Mouse (Mus musculus): Measurements from ENCODE around the gene Tulp1.
"Not testable (repeated sequence)": the region's sequence is repeated elsewhere in the genome, so short reads cannot be mapped to it uniquely, and the experiment has no call there.

Gene Tulp1

DNA sequence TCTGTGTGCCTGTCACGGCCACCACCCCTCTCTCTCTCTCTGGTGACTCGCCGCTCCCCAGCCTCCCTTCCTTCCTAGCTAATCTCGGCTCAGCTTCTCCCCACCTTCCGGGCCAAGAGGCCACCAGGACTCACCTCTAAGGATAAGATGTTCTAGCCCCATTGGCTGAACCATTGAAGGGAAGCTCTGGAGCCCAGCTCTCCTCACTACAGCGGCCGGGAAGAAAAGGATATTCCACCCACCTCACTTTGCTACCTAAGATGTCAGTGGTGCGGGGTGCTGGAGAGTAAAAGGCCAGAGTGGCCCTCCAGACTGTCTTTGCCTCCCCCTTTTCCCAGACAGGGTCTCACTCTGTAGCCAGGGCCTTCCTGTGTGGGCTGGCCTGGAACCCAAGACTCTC lies at the start of gene Tulp1:
TSS of gene Tulp1 (minus strand) at position 101 of the 400 bp plus-strand sequence.
- no peak for DNase-seq

DNA sequence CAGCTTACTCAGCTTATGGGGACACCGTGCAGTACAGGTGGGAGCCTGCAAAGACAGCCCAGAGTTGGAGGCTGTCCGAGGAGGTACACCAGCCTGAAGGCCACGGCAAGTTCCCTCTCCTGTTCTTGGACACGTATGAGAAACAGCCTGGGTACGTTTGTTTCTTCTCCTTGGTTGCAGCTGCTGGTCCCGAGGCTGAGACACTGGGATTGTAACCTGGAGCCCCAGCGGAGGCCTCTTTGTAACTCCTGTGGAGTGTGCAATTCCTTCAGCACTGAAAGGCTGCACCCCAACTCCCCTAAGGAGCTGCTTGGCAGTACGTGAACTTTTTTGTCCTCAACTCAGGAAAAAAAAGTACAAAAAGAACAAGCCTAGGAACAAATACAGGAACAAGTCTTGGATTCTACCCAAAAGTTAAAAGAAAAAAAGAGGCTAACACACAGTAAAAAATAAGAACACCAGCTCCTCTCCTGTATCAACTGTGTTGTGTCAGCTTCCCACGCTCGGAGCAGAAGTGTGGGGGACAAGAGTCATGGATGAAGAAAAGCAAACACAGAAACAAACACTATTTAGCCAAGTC lies 46.4 kb upstream of the Tulp1 start:
- no peak for DNase-seq

DNA sequence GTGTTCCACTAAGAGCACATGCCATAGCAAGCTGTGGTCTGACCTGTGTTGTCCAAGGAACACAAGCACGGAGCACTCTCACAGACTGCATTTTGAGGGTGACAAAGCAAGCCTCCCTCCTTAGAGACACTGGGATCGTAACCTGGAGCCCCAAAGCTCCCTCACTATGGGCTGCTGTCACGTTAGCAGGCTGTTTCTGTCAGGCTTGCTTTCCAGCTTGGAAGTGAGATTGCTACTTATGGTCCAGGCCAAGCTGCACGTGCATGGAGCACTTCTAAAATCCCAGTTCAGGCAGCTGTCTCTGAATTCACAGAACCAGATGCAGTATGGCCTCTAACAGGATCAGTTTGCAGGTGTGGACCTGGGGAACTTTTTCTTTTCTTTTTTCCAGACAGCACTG lies 45.7 kb upstream of the Tulp1 start:
- DNase-seq: no peak

DNA sequence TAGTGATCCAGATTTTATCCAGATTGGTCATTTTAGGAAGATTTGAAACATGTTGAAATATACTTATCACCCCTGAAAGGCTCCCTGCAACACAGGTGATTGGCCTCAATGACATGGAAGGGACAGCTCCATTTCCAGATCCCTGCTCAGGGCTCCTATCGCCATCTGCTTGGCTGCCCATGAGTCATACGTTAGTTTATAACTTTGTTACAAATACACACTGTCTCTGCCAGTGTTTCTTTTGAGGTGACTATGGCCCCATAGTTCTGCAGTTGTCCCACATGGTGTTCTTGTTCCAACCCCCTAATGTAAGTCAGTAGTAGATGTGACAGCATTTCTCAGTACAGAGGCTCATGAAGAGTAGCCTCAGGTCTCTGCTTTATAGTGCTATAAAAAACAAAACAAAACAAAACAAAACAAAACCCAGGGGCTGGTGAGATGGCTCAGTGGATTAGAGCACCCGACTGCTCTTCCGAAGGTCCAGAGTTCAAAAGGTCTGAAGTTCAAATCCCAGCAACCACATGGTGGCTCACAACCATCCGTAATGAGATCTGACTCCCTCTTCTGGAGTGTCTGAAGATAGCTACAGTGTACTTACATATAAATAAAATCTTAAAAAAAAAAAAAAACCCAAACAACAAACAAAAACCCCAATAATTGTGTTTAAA lies 43.4 kb upstream of the Tulp1 start:
- DNase-seq: no peak

DNA sequence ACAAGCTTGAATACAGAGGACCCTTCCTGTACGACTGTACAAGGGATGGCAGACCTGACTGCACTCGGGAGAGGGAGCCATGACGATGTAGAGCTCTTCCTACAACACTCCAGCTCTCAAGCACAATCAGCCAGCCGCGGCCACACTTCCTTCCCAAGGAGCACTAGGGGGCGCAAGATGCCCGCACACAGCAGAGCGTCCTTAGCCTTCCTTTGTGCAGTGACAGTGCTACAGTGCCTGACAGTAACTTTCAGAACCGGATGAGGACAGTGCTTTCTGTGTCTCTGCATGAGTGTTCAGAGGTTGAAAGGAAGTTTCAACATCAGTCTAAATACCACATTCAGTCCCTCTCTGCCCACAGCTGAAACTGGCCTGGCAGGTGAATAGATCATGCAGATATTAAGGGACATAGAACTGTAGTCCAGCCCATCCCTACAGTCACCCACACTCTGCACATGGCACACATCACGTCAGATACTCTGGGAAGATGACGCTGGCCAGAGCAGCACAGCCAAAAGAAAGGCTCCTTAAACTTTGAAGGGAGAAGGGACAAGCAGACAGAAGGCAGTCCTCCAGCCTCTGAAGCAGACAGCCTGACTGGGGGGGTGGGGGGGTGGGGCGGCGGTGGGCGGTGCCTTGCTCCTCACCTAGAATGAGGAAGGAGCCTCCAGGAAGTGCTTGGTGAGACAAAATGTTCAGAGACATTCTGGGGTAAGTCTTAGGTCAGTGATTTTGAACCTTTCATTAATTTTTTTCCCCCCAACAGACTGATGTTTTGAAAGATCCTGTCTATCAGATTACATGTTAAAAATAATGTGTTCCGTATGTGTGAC lies 42.6 kb upstream of the Tulp1 start:
- peak; percentile 87 for DNase-seq

DNA sequence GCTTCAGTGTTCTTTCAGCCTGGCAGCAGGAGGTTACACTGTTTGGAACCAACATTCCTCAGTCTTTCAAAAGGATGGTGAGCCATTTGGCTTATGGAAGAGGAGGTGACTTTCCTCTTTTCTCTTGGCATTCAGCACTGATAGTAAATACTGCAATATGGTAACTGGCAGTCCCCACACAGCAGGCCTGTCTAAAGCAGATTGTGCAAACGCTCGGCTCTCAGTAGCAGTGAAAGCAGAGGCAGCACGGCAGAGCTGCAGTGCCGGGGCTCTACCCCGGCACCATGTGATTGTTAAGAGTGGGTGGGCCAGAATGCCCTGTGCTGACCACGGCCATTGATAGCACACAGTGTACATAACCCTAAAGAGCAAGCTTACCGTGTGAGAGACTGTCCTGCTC lies 41.4 kb upstream of the Tulp1 start:
- DNase-seq: peak in 1 of 2 experiments; percentile 15

DNA sequence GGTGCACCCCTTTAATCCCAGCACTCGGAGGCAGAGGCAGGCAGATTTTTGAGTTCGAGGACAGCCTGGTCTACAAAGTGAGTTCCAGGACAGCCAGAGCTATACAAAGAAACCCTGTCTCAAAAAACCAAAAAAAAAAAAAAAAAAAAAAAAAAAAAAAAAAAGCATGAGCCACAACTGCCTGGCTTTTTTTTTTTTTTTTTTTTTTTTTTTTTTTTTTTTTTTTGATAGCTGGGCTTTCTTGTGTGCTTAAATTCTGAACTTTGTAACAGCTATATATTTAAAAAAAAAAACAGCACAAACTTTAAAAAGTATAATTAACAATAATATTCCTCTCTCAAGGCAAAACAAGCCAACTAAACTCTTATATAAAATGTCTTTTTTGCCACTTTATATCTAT lies 39.7 kb upstream of the Tulp1 start:
- not testable (repeated sequence) for DNase-seq

DNA sequence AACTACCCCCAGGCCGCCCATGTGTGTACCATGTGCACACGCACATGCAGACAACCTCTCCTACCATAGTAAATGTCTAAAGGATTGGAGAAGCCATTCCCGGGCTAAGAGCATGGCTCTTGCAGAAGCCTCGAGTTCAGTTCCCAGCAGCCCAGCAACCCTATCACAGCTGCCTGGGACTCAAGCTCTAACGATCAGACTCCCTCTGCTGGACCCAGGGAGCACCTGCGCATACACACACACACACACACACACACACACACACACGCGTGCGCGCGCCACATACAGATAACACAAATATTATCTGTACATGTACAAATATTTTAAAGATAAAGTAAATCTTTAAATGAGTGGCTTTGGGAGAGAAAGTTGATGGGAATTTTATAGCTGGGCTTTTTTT lies 39.3 kb upstream of the Tulp1 start:
- no peak for DNase-seq

DNA sequence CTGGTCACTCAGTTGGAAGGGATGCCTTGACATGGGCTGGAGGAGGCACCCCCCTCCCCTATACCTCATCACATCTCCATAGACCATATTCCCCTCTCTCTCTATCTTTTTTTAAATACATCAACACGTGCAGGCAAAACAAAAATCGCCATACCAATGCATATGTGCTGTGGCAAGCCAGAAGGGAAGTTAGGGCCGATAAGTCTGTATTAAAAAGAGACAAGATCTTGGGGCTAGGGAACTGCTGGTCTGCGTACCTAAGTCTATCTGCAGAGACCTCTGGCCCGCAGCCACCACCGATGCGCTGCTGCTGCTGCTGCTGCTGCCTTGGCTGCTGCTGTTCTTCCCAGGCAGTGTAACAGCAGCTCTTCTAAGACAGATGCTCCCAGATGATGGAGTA lies 30.0 kb upstream of the Tulp1 start:
- DNase-seq: no peak

DNA sequence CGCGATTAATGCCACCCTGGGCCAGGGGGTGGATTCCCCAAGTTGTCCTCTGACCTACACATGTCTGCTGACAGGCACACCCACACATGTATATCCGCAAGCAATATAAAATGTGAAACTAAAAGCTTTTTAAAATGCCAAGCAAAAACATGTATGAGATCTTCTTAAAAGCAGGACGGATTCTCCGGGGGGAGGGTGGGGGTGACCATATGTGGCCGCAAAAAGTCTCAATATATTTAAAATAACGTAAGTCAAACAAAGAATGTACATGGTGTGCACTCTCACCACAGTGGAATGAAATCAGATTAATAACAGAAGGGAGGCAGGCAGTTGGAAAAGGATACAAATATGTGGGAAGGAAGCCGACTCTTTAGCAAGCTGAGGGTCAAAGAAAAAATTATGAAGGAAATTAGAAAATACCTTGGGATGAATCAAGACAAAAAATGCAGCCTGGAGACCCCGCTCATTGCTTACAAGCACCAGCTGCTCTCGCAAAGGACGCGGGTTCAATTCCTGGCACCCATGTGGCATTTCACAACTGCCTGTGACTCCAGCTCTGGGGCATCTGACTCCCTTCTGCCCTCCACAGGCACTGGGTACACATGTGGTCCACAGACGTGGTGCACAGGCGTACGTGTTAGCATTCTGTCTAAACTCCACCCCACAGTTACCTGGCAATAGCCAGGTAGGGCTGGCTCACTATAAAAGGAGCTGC lies 29.2 kb upstream of the Tulp1 start:
- DNase-seq: no peak

DNA sequence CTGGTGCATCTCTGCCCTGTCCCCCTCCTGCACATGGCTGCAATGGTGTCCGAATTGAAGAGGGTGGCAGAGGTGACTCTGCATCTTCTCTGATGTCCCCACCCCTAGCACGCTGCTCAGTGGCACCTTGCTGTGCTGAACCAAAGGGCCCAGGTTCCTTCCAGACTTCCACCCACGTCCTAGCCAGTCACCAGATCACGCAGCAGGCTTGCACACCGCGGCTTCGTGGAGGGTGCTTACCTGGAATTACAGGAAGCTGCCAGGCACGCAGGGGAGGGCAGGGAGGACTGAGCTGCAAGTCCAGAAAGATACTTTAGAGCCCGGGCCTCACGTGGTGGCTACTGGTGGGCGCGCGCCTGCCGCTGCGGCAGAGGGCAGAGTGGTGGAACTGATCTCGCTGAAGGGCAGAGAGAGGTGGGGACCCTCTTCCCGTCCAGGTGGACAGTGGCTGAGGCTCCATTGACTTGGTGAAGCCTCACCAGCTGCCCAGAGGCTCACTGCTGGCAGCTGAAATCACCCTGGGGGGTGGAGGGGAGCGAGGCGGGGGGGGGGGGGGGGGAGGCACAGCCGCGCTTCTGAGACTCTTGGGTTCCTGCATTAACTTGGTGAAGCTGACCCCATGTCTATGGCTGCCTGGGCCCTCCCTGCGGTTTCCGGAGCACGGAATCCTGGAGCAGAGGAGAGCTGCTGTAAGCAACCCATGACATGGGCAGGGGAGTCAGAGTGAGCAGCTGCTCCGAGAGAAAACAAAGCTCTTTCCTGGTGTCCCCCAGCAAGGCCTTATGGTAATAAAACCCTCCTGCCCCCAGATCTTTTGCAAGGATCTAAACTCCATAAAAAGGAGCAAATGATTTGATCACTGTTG lies 26.8 kb upstream of the Tulp1 start:
- DNase-seq: no peak

DNA sequence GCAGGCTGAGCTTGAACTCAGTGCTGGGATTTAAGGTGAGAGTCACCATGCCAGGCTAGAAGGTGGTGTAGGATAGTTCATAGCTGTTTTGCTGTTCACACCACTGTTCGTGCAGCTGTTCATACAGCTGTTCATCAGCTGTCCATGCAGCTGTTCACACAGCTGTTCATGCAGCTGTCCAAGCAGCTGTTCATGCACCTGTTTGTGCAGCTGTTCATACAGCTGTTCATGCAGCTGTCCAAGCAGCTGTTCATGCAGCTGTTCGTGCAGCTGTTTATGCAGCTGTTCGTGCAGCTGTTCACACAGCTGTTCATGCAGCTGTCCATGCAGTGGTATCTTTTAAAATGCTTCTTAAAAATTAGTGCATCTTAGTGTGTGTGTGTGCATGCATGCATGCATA lies 23.5 kb upstream of the Tulp1 start:
- no peak for DNase-seq

DNA sequence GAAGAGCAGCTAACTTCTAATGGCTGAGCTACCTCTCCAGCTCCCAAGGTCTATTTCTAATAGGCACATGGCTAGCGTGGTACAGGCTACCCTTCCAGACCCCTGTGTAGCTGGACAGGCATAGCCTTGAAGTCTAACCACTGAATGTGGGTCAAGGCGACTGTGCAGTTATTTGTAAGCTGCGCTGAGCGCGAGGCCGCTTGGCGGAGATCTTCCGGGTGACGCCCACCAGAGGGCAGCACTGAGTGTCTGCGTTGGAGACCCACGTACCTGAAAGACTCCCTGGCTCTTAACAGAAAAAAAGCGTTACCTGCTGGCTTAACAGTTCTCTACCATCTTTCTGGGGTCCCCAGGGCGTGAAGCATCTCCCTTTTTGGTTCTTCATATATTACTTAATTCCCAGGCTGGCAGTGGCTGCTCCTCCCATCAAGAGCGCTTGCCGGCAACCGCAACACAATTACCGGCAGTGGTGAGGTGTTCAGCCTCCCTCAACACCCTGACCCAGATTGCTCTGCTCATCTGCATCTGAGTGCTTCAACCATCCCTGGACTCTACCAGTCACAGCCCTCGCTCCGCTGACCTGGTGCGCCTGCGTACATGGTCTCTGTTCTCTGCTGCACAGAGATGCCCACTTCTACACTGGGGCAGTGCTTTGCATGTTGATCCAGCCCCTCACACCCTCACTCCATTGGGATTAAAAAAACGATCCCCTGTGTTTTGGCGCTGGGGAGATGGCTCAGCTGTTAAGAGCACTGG lies 21.3 kb upstream of the Tulp1 start:
- peak; percentile 94 to 96 for DNase-seq

DNA sequence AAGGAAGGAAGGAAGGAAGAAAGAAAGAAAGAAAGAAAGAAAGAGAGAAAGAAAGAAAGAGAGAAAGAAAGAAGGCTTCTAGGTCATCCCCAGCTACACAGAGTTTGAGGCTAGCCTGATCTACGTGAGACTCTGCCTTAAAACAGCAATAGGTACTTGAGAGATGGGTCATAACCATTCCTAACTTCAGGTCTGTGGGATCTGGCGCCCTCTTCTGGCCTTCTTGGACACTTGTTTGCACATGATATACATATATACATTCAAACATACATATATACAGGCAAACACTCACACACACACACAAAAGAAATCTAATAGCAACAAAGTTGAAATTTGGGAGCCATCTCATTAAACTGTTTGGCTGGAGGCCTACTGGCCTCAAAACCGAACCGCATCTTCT lies 19.3 kb upstream of the Tulp1 start:
- peak; percentile 39 to 45 for DNase-seq

DNA sequence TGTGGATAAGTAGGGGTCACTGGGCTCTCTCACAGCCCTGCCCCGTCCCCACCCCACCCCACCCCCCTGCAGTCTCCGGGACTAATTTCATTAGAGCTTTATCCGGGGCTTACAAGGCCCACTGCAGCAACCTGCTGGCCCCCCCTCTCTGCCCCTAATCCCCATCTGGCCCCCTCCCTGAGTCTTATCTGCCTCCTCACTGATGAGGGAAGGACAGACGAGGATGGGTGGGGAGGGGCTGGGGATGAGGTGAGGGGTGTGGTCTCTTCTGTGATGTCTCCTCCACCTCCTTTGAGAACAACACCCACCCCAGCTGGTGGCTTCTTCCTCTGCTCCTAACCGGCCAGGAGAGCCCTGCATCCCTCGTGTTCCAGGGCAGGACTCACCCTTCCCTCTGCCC lies 15.2 kb upstream of the Tulp1 start:
- no peak for DNase-seq

DNA sequence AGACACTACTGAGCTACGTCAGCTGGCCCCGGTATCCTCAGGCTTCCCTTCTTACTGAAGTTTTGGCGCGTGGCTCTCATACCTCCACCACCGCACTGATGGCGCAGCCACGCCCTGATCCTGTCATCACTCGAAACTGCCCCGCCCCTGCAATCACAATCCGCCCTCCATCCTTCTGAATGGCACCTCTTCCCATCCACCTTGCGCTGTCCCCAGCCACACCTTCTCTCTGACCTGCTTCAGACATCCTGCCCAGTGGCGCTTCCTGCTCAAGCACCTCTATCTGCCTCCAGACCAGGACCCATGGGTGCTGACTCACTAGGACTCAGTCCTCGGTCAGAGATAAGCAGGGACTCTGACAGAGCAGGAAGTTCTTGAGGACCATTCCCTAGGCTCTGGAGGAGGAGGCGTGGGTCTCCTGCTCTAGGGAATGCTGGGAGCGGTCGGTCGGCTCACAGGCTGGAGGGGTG lies 10.6 kb upstream of the Tulp1 start:
- no peak for DNase-seq

DNA sequence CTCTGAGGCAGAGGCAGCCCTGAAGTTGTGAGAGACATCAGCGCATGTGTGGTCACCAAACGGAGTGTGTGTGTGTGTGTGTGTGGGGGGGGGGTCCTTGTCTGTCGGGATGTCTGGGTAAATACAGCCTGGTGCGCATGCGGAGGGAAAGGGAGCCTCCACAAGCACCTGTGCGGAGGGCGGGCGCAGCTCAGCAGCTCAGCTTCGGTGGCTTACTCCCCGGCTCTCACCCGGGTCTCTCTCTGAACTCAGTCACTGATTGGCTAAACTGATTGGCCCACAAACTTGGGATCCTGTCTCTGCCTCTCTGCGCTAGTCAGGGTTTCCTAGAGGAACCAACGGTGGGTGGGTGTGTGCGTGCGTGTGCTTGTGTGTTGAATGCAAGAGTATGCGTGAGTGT lies 9.5 kb upstream of the Tulp1 start:
- no peak for DNase-seq

DNA sequence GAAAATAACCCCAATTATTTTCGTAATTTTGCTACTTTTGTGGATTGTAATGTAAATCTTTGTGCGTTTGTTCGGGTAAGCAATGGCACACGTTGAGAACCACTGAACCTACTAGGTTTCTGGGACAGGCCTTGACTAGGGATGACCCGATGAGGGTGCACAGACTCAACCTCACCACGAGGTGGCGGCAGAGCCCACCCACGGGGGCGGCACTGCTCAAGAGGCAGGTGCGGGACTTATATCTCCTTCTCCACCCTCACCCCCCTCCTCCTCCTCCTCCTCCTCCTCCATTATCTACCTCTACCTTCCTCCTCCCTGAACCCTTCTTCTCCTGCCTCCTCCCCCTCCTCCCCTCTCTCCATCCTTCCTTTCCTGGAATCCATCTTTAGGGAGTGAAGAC lies 8.8 kb upstream of the Tulp1 start:
- peak; percentile 62 to 67 for DNase-seq

DNA sequence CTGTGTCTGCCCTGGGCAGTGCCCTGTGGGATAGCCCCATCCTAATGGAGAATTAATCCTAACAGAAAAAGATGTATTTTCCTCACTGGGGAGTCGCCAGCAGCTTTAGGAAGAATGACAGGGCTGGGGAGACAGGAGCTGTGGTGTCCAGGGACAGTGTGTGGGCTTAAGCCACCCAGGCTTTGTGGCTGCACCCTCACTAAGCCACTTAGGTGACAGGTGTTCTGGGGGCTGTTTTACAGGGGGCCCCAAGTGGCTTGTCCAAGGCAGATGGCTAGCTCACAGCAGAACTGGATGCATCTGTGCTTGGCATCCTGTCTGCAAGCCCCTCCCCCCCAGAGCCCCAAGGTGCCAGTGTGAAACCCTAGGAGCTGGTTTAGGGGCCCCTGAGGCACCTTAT lies 6.9 kb upstream of the Tulp1 start:
- no peak for DNase-seq

DNA sequence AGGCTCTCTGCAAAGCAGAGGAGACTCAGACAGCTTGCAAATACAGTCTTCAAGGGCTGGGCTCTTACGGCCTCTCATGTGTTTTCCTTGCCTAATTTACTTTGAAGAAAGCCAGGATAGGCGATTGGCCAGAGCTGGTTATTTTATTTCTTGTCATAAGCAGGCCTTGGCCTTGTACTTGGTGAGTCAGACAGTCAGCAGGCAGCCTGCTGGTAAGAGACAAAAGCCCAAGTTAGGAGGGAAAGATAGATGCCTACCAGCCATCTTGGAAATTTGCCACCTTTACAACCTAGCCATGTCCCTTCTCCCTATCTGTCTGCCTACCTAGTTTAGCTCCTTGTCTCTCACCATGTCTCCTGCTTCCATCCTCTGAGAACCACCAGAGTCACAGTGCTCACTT lies 6.3 kb upstream of the Tulp1 start:
- no peak for DNase-seq

DNA sequence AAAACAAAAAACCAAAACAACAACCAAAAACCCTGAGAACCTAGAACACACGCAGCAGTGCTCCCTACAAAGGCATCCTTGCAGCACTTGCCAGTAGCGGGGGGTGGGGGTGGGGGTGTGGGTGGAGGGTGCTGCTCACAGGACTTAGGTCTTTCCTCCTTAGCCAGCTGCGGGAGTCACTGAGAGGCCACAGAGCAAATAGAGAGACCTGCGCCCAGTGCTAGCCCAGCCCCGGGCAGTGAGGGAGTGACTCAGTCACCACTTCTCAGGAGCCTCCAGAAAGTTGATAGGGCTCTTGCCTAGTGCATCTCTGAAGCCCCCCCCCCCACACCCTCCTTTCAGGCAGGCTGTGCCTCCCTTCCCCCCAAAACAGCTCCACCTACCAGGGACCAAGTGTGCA lies 4.0 kb upstream of the Tulp1 start:
- DNase-seq: no peak

DNA sequence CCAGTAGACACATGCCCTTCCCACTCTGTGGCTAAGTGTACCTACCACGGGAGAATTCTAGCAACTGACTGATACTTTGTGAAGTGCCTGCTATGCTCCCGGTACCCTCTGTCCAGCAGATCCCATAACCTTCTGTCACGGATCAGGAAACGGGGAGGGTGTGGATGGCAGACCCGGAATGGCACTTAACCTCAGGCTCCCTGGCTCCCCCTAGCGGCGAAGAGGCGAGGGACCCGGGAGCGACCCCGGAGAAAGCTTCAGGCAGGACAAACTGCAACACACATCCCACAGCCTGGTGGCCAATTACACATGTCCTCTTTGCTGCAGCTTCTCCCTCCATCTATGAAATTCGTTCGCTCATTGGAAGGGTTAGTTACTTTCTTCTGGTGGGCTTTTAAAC lies 3.4 kb upstream of the Tulp1 start:
- DNase-seq: peak; percentile 87 to 89

Data from cerebellum, postnatal 10 days (tissue).